Mouse (Mus musculus) ovary, postnatal 36 days (tissue): ENCODE data around the gene Grid2.
A peak's percentile ranks its signal among the peaks of the same experiment; 100 is the strongest.

ENCODE experiments used
- DNase-seq: peaks from one replicate; pipeline ENCODE4 v3.0.0; 2022; ENCODE audit warnings: low spot score, mixed read lengths

The Grid2 gene

GRCm38 (mm10) chr6:63609570-63609969, 353.9 kb downstream of the Grid2 start:
- DNase-seq: no peak

GRCm38 (mm10) chr6:63635970-63636369, 380.3 kb downstream of the Grid2 start:
- DNase-seq: no peak

GRCm38 (mm10) chr6:63659423-63659822, 403.7 kb downstream of the Grid2 start:
- no peak for DNase-seq

- no peak for DNase-seq
These were observed 430.0 kb downstream of the Grid2 start for GRCm38 (mm10) chr6:63685689-63686088.

GRCm38 (mm10) chr6:63701684-63702083, 446.0 kb downstream of the Grid2 start:
- no peak for DNase-seq

GRCm38 (mm10) chr6:63733740-63734139, 478.1 kb downstream of the Grid2 start:
- DNase-seq: no peak

GRCm38 (mm10) chr6:63762535-63762934, 506.9 kb downstream of the Grid2 start:
- DNase-seq: no peak

- DNase-seq: no peak
These were observed 539.0 kb downstream of the Grid2 start for GRCm38 (mm10) chr6:63794679-63795078.

GRCm38 (mm10) chr6:63820236-63820635, 564.6 kb downstream of the Grid2 start:
- no peak for DNase-seq

- DNase-seq: no peak
These were observed 607.0 kb downstream of the Grid2 start for GRCm38 (mm10) chr6:63862628-63863027.

- DNase-seq: no peak
These were observed 621.5 kb downstream of the Grid2 start for GRCm38 (mm10) chr6:63877088-63877764.

- no peak for DNase-seq
These were observed 622.2 kb downstream of the Grid2 start for GRCm38 (mm10) chr6:63877765-63878345.

- DNase-seq: no peak
These were observed 639.0 kb downstream of the Grid2 start for GRCm38 (mm10) chr6:63894714-63895113.

- no peak for DNase-seq
These were observed 642.5 kb downstream of the Grid2 start for GRCm38 (mm10) chr6:63898171-63898570.

- no peak for DNase-seq
These were observed 661.4 kb downstream of the Grid2 start for GRCm38 (mm10) chr6:63917035-63917570.

- DNase-seq: no peak
These were observed 666.3 kb downstream of the Grid2 start for GRCm38 (mm10) chr6:63921951-63922350.

GRCm38 (mm10) chr6:63931201-63931600, 675.5 kb downstream of the Grid2 start:
- no peak for DNase-seq

GRCm38 (mm10) chr6:63946721-63947120, 691.0 kb downstream of the Grid2 start:
- DNase-seq: no peak

- no peak for DNase-seq
These were observed 708.1 kb downstream of the Grid2 start for GRCm38 (mm10) chr6:63963789-63964188.

- DNase-seq: peak; percentile 3
These were observed 708.6 kb downstream of the Grid2 start for GRCm38 (mm10) chr6:63964269-63964668.

GRCm38 (mm10) chr6:63964735-63965134, 709.1 kb downstream of the Grid2 start:
- no peak for DNase-seq

- DNase-seq: no peak
These were observed 790.4 kb downstream of the Grid2 start for GRCm38 (mm10) chr6:64046084-64046483.

- DNase-seq: no peak
These were observed 791.1 kb downstream of the Grid2 start for GRCm38 (mm10) chr6:64046732-64047131.

- no peak for DNase-seq
These were observed 792.3 kb downstream of the Grid2 start for GRCm38 (mm10) chr6:64047950-64048349.
